Mouse (Mus musculus) bone marrow, adult 2 months (tissue): ENCODE results near the gene Sik1.

ENCODE experiments used
- CTCF ChIP-seq: fragments of 200-500 bp; IDR thresholded peaks from 2 replicates; pipeline ENCODE4 v1.5.1; 2011; ENCODE audit warnings: low read length, control low read depth; ENCODE audit not compliant: control insufficient read depth, insufficient read depth
- POLR2A ChIP-seq: fragments of 200-500 bp; IDR thresholded peaks from 2 replicates; pipeline ENCODE4 v1.6.1; 2011; ENCODE audit warnings: low read depth, mild to moderate bottlenecking, control low read depth, low read length, borderline replicate concordance; ENCODE audit not compliant: control insufficient read depth

- TF ChIP-seq CTCF (no peak), POLR2A (no peak)
Observed at GRCm38 (mm10) chr17:31901461-31902204, 46.0 kb upstream of the Sik1 start.
